Mouse (Mus musculus) thymus, postnatal 36 days (tissue): ENCODE measurements around the gene Serpinb1a.

Source experiments
- DNase-seq, 2 experiments: peaks; one replicate each; pipeline ENCODE4 v3.0.0; 2022; ENCODE audit warnings: mixed read lengths in 2 of 2

Gene Serpinb1a

GRCm38 (mm10) chr13:32795166-32795565 is 55.8 kb downstream of the Serpinb1a start:
- no peak for DNase-seq

GRCm38 (mm10) chr13:32794619-32795018 is 56.4 kb downstream of the Serpinb1a start:
- DNase-seq: no peak
